Mouse (Mus musculus): ENCODE measurements around the gene Tor1aip2.

Gene Tor1aip2

GRCm38 (mm10) chr1:156107424-156107823 lies 72.2 kb downstream of the Tor1aip2 start:
- no peak for DNase-seq (ENCODE audit: inconsistent age in 2 of 2, low spot score in 1 of 2)

- DNase-seq (ENCODE audit: inconsistent age in 2 of 2, low spot score in 1 of 2): no peak
Observed at GRCm38 (mm10) chr1:156108400-156108799, 73.2 kb downstream of the Tor1aip2 start.

GRCm38 (mm10) chr1:156111090-156111489 lies 75.9 kb downstream of the Tor1aip2 start:
- DNase-seq (ENCODE audit: inconsistent age in 2 of 2, low spot score in 1 of 2): no peak

- peak; percentile 50 to 66 for DNase-seq (ENCODE audit: inconsistent age in 2 of 2, low spot score in 1 of 2)
Observed at GRCm38 (mm10) chr1:156111728-156112127, 76.5 kb downstream of the Tor1aip2 start.

- no peak for DNase-seq (ENCODE audit: inconsistent age in 2 of 2, low spot score in 1 of 2)
Observed at GRCm38 (mm10) chr1:156112142-156112541, 76.9 kb downstream of the Tor1aip2 start.

- DNase-seq (ENCODE audit: inconsistent age in 2 of 2, low spot score in 1 of 2): no peak
Observed at GRCm38 (mm10) chr1:156113884-156114499, 78.8 kb downstream of the Tor1aip2 start.

- DNase-seq (ENCODE audit: inconsistent age in 2 of 2, low spot score in 1 of 2): no peak
Observed at GRCm38 (mm10) chr1:156116770-156117169, 81.6 kb downstream of the Tor1aip2 start.

All from adrenal gland, adult (tissue).